Mouse (Mus musculus) kidney, adult 2 months (tissue): ENCODE measurements around the gene Rbfox3.

Experiments used
- CTCF ChIP-seq: fragments of 200-500 bp; conservative IDR thresholded peaks from 2 replicates; pipeline ENCODE4 v1.5.1; 2011; ENCODE audit warnings: low read depth, mild to moderate bottlenecking, control low read depth, low read length, moderate library complexity, mixed read lengths; ENCODE audit not compliant: insufficient read depth, insufficient read length
- POLR2A ChIP-seq: fragments of 200-500 bp; IDR thresholded peaks from one replicate; pipeline ENCODE4 v1.6.1; 2011; ENCODE audit warnings: low read depth, low read length, control low read depth

GRCm38 (mm10) chr11:118530313-118530712, 381.1 kb downstream of the Rbfox3 start:
- TF ChIP-seq CTCF: no peak
- no peak for TF ChIP-seq POLR2A
